Mouse (Mus musculus) embryo, embryonic 10 days (tissue): ENCODE measurements around the gene Atoh8.

Experiments used
- DNase-seq: peaks from one replicate; pipeline ENCODE4 v3.0.0-alpha.2; 2015; ENCODE audit warnings: low spot score

The Atoh8 gene

DNA sequence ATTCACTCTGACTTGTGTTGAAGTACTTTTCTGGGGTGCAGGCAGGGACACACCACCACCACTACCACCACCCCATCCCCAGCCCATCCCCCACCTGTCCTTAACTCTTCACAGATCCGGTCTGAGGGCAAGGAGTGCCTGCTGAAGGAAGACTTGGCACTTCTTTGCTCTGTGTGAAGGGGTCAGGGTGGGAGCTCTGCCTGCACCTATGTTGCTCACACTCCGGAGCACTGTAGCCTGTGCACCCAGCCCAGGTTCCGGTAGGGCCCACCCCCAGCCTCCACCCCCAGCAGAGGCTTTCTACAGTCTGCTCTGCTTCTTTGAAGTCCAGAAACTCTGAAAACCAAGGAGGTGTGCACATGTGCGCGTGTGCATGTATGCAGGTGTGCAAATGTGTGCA lies 44.8 kb downstream of the Atoh8 start:
- no peak for DNase-seq

DNA sequence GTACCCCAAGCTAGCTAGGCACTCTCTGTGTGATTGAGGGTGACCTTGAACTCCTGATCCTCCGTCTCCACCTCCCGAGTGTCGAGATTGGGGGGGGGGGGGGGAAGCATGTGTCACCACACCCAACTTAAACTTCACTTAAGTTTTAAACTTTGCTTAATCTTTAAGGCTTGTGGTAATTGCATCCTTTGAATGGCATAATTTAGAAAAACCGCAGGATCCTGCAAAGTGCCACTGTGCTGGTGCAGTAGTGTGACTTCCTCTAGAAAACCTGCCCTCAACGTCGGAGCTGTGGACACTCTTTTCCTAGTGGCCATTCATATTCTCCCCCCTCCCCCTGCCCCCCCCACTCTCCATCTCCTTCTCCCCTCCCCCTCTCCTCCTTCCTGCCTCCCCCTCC lies 45.3 kb downstream of the Atoh8 start:
- DNase-seq: no peak

DNA sequence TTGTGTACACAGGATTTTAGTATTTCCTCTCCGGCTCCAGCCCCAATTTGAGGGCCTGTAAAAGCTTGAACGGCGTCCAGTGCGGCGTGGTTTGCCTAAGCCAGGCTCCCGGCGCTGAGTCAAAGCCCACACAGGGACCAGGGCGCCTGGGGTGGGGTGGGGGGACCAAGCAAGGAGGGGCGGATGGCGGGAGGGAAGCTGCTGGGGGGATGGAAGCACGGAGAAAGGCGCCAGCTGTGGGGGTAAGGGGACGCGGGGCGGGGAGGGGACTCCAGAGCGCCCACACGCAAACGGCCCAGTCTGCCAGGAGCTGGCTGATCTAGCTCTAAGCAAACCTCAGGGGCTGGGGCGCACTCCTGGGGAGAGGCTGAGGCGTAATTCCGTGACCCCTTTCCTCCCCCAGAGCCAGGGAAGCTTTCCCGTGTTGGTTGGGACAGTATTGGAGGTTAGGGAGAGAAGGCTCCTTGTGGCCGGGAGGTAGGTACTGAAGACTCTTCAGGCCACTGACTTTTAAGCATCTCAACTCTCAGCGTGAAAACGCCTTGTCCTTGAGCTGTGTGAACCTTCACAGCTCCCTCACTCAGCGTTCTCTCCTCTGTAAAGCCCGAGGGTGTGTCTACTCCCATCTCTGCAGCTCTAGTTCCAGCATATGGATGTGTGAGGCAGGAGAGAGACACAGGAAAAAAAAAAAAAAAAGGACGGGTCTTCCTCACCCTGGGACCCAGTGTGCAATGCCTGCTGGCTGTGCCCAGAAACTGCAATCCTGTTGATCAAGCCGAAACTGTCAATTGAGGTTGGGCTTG lies 46.1 kb downstream of the Atoh8 start:
- peak; percentile 60 for DNase-seq

DNA sequence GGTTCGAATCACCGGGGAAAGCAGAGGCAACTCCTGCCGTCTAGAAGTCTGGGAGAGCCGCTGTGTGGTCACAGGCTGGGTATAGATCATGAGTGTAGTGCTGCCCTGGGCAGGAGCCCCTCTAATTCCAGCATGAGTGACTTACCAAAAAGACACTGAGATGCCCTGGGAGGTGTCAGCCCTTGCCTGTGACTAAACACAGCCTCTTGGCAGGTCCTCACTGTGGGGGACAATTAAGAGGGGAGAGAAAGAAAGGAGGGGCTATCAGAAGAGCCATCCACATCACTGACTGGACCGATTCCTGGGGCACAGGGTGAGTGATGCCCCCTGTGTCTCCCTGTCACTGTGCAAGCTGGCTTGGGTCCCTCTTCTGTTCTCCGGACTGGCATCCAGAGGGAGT lies 48.6 kb downstream of the Atoh8 start:
- DNase-seq: no peak

DNA sequence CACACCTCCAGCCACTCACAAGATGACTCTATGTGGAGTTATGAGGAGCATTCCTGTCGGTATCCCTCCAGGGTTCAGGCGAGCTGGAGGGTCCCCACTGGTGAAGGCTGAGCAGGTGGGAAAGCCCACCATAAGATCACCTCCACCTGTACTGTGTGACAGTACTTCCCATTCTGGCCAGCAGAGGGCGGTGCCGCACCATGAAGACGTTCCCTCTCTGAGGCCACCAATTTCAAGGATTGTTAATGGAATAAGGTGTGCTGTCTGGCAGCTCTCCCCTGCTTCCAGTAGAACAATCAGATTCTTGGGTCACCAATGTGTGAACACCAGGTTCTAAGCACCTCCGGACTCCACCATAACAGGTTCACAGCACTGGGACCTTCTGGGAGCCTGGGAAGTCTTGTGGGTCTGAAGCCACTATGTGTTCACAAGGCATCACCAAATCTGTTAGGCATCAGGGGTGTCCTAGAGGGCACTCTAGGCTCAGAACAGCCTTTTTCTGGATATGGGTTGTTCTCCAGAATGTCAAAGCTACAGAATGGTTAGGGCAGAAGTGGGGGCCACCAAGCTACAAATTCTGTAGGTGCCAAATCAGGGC lies 49.4 kb downstream of the Atoh8 start:
- DNase-seq: peak; percentile 88

DNA sequence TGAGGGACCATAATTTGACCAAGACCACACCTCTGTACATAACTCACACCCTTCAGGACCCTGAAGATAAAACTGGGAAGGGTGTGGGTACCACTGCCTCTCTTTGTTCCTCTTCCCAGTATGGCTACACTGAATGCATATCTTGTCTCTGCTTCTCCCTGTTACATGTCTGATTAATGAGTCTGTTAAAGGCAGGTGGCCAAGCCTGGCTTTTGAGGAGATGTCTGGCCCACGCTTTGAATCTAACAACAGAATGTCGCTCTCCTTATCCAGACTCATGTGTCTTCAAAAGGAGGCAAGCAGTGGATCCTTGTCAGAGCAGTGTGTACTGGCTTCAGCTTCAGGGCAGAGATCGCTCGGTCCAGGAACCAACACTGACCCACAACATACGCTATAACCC lies 50.8 kb downstream of the Atoh8 start:
- DNase-seq: no peak

DNA sequence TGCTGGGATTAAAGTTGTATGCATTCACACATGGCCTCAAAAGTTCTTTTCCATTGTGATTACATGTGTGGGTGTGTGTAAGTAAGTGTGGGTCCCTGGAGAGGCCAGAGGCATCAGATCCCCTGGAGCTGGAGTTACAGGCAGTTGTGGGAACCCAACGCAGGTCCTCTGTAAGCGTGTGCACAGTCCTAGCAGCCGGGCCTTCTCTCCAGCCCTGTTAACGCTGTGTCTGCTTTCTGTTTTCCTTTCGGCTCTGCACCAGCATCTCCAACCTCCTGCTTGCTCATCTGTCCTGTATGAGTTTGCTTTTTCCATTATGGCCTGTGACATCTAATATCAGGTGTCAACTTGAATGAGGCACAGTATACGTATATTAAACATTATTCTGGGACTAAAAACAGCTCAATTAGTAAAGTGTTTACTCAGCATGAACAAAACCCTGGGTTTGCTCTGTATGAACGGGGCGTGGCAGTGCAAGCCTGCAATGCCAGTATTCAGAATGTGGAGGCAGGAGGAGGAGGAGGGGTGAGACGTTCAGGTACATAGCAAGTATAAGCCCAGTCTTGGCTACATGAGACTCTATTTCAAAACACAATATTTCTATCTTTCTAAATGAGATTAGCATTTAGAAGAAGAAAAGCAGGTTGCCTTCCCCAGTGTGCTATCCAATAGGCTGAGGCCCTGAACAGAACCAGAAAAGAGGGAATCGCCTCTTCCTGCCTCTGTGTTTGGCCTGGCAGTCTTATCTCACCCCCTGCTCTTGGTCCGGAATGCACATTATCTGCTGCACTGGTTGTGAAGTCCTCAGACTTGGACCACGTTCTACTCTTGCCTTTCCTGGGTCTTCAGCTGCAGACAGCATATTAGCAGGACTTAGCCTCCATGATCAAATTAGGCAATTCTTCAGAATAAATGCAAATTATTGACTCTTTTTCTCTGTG lies 55.5 kb downstream of the Atoh8 start:
- DNase-seq: no peak

DNA sequence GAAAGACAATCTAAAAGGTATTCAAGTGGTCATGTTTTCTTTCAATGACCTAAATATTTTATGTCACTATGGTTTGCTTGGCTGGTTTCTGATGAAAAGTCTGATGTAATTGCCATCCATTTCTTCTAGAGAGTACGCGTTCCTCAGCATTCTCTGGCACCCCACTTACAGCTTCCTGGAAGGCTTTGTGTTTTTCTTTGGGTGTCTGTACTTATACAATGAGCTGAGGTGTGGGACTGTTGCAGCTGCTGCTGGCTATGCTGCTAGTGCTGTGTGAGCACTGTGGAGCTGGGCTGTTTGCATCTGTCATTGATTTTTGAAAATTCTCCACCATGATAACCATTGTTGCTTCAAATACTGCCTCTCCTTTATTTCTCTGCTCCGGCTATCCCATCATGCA lies 56.4 kb downstream of the Atoh8 start:
- no peak for DNase-seq

DNA sequence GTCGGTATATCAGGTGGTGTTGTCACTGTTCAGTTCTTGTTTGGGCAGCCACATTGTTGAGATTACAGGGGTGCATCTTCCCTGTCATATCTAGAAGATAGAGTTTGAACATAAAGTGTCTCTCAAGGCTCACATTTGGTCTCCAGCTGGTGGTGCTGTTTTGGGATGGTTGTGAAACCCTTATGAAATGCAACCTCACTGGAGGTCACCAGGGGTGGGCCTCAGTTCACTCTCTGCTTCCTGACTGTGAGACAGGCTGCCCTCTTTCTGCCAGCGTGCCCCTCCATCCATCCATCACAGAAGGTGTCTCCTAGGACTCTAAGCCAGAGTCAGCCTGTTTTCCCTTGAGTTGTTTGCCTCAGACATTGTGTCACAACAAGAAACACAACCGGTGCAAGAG lies 58.0 kb downstream of the Atoh8 start:
- no peak for DNase-seq

DNA sequence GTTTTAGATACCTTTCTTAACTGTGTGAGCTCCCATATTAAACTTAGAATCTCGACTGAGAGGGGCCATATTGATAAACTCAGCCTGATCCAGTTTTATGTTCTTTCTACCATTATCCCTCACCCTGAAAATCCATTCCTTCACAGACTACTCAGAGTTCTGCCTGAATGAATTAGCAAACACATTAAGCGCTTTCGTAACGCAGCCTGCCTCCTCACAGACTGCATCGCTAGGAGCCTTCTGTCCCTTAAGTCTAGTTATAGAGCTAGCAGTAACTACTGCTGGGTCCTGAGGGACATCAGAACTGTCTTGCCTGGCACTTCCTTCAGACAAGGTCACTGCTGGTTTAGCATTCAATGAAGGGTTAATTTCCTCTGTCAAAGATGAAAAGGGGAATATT lies 59.4 kb downstream of the Atoh8 start:
- DNase-seq: no peak

DNA sequence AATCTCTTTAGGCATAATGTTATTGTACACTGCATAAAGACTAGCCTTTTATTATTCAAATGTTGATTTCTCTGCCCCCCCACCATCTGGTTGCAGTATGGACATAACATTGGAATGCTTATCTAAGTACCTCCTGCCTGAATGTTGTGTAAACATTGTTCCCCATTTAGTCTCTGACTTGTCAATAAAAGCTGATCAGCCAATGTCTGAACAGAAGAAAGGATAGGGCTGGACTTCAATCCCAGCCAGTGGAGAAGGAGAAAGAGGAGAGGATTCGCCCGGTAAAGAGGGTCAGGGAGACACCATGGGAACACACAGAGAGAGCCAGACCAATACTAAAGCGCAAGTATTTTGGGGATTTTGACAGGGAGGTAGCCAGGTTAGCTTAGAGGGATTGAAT lies 60.0 kb downstream of the Atoh8 start:
- no peak for DNase-seq

DNA sequence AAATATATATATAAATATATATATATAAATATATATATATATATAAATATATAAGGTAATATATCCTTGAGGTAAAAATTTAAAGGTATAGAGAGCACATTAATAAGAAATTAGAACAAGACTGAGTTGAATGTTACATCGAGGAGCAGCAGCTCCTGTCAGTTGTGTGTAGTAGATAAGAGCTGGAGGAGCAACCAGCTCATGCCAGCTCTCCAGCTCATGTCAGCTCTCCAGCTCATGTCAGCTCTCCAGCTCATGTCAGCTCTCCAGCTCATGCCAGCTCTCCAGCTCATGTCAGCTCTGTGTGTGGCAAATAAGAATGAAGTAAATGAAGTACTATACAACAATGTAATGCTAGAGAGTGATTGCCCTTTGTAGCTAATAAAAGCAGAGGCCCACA lies 62.0 kb downstream of the Atoh8 start:
- no peak for DNase-seq

DNA sequence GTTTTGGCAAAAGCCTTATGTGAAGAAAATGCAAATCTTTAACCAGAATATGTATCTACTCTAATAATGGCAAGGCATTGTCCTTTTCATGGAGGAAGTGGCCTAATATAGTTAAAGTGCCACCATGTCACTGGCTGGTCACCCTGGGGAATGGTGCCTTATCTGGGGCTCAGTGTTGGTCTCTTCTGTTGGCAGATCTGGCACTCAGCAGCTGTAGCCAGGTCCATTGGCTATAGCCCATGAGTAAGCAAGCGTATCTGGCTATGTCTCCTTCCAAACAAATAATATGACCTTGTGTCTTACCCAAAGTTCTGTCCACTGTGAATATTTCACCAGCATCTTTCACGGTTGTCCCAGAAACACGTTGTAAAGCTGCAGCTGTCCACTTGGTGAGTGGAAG lies 64.0 kb downstream of the Atoh8 start:
- no peak for DNase-seq

DNA sequence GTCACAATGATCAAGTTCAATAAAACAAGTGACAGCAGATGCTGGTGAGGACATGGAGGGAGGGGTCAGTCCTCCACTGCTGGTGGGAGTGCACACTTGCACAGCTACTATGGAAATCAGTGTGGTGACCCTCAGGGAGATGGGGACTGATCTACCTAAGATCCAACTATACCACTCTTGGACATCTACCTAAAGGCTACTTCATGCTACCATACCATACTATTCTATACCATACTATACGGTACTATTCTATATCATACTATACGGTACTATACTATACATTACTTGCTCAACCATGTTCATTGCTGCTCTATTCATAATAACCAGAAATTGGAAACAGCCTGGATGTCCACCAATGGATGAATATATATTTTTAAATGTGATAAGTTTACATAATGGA lies 69.5 kb downstream of the Atoh8 start:
- no peak for DNase-seq

DNA sequence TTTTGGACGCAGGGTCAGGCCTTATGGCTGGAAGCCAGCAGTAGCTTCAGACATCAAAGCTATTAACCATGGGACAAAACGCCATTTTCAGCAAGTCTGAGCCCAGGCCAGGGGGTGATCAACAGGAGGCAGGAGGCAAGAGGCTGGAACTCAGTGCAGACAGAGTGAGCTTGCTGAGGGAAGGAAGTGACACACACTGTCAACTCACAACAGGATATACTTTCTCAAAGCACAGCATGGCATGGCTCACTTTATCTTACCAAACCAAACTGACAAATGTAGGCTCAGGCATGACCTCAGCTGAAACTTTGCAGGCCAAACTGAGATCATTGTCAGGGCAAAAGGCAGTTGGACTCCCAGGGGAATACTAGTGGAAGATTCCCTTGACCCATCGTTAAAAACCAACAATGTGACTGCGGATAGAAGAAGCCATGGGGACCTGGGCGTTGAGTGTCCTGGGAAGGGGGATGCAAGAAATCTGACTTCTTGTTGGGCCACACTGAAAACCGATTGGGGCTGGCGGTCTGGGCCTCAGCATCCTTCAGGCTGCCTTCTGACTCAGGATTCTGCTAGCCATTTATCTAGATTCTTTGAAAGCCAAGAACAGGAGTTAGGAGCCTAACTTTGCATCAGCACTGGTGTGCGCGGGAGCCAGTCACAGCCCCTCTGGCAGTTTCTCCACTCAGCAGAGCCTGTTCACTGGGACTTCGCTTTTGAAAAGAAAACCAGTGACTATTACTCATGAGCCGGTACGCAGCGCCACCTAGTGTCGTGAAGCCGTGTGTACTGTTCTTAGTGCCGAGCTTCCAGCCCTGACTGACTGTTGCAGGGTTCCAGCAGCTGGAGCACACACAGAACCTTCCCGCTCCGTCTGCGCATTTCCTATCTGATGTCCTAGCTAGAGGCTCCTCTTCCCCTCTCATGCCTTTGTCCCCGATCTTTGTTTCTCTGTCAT lies 70.8 kb downstream of the Atoh8 start:
- DNase-seq: peak; percentile 98

DNA sequence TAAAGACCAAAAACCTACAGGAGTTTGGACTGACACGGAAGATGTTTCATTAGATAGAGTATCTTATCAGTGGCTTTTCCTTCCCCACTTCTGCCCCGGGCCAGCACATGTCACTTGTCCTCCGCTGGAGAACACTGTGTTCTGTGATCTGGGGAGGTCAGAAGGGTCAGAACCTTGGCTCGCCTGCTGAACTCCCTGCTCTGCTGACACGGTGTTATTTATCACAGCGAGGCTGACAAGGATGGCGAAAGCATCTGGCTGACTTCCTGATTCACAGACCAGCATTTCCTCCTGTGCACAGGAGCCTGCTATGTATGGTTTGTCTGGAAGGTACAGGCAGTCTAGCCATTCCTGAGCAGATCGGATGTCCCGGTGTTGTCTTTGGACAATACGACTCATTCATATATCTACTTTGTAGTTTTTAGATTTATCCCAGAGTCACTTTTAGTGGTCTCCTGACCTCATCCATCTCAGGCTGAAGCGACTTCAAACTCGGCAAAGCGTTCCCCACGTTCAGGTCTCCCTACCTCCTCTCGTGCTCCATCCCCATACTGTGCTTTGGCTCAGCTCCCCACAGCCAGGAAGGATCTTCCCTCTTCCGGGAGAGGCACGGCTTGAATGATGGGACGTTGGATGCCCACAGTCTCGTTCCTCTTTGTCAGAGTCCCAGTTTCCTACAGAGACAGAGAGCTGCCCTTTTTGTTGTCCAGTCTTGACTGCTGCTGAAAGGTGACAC lies 73.1 kb downstream of the Atoh8 start:
- DNase-seq: peak; percentile 84

DNA sequence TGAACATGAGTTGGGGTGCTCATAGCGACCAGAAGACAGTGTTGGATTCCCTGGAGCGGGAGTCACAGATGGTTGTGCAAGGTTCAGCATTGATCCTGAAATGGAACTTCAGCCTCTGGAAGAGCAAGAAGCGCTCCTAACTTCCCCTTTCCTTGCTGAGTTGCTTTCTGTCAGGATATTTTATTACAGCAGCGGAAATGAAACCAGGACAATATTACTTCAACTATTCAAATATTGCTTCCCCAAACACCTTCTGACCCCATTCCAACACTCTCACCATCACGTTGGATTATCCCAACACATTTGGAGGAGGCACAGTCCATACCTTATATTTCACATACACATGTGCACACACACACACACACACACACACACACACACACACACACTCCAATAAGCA lies 73.6 kb downstream of the Atoh8 start:
- DNase-seq: no peak

DNA sequence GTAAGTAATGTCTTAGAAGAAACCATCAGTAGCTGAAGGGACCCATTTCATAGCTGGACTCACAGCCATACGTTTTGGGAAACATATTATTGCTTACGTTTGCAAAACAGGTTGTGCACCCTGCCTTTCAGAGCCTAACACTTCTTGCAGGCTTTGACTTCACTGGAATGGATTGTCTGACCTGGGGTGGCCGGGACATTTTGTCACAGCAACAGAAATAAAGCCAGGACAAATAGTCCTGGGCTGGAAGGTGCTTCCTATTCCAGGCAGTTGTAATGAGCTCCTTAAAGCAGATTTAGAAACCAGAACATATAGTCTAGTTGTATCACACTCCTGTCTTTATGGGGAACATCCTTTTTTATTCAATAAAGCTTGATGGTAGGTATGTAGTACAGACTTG lies 74.4 kb downstream of the Atoh8 start:
- DNase-seq: no peak

DNA sequence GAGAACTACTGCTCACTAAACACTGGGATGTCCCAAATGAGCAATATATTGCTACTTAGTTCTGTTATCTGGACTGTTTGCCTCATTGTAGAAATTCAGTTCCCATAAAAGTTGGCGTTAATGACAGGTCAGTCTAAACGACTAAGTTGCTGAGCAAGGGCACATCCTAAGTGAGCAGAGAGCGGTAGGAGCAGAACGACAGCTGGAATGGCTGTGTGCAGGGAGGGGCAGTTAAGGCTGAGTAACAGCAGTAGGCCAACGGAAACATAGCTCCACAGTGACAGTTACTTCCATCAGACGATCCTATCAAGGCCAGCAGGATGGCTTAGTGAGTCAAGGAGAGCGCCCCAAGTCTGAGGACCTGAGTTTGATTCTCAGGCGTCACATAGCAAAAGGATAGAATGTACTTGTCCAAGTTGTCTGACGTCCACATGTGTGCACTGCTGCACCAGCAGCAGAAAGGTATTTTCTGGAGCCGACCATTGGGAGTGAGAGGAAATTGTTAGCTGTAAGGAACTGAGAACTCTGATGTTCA lies 75.4 kb downstream of the Atoh8 start:
- no peak for DNase-seq

DNA sequence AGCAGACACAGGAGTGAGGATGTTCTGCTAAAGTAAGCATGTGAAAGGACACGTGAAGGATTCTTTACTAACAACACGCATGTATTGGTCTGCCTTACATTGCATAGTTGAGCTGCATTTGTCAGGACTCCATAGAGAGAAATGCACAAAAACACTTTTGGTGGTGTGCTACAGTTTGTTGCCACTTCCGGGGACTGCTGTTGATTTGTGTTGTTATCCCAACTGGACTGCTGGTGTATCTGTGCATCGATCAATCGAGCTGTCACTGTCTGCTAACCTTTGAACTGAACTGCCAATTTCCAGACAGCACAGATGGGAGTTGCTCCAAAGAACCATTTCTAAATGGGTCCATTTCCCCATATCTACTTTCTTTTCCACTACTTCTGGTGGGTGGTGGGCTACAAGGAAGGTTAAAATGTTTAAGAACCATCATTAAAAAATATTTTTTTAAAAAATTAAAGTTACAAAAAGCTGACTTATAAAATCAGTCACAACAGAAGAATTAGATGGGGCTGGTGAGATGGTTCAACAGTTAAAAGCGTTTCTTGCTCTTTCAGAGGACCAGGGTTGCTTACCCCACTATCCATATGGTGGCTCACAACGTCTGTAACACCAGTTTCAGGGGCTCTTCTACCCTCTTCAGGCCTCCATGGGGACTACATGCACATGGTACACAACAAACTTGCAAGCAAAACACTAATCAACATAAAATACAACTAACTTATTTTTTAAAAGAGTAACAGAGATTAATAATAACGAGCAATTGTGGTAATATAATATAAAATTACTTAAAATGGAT lies 76.2 kb downstream of the Atoh8 start:
- DNase-seq: no peak
